Mouse (Mus musculus) small intestine, adult 2 months (tissue): ENCODE data around the gene Ldhd.

Source experiments
- CTCF ChIP-seq: fragments of 200-500 bp; IDR thresholded peaks from 2 replicates; pipeline ENCODE4 v1.5.1; 2012; ENCODE audit warnings: low read depth, mild to moderate bottlenecking, control low read depth, inconsistent platforms, low read length, moderate library complexity, mixed read lengths; ENCODE audit not compliant: insufficient replicate concordance, insufficient read length; ENCODE audit errors: extremely low read depth
- POLR2A ChIP-seq: fragments of 200-500 bp; IDR thresholded peaks from 2 replicates; pipeline ENCODE4 v1.6.1; 2012; ENCODE audit warnings: low read depth, mild to moderate bottlenecking, control low read depth, inconsistent platforms, low read length, moderate library complexity

DNA sequence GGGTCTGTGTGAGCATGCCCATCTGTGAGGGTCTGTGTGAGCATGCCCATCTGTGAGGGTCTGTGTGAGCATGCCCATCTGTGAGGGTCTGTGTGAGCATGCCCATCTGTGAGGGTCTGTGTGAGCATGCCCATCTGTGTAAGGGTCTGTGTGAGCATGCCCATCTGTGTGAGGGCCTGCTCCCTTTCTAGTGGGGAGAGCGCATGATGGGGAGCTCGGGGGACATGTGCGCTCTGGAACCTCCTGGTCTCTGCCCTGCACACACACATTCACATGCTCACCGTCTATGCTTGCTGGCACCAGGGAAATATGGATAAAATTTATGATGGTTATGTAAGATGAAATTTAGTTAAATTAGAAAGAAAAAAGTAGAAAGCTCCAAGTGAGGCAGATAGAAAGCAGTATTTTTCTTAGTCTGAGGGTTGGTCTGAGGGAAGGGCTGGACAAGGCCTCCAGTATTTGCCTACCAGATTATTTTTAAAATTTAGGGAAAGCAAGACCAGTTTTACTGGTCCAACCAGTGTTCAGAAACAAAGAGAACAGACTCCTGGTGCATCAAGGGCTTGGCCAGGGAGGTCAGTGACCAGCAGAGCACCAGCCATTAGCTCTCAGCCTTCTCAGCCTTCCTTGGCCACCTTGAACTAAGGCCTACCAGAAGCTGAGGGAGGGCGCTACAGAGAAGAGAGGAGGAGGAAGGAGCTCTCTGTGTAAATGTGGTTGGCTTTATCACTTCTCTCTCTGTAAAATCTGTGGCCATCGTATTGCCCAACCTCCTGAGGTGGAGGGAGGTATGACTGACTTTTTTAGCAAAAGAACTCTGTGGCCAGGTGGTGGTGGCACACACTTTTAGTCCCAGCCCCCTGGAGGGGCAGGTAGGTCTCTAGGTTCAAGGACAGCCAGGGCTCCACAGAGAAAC lies 15.1 kb downstream of the Ldhd start:
- TF ChIP-seq POLR2A (no peak), CTCF (no peak)
